Mouse (Mus musculus) G1E (cell line): Measurements from ENCODE around the gene Ikzf4. TPM values are rescaled to one million over a fixed set of nuclear protein-coding genes. Genes with fewer than 3 reads are reported as not detected.
A peak's percentile ranks its signal among the peaks of the same experiment; 100 is the strongest.

Experiments used
- ATAC-seq: 2 replicates; pipeline ENCODE4 v1.8.0; 2016; ENCODE audit warnings: mild to moderate bottlenecking; ENCODE audit not compliant: insufficient number of reproducible peaks, poor library complexity, low FRiP score, severe bottlenecking; ENCODE audit errors: extremely low read depth
- DNase-seq: peaks from one replicate; pipeline ENCODE4 v3.0.0; 2012; ENCODE audit warnings: low spot score
- H3K27me3 ChIP-seq: 2 replicates; pipeline ENCODE4 v1.6.1; 2012; ENCODE audit warnings: mild to moderate bottlenecking, low read length, inconsistent platforms; ENCODE audit not compliant: insufficient read depth
- H3K36me3 ChIP-seq: replicated peaks from 2 replicates; pipeline ENCODE3; 2012; ENCODE audit warnings: mild to moderate bottlenecking, inconsistent platforms
- H3K4me1 ChIP-seq: 2 replicates; pipeline ENCODE4 v1.6.1; 2012; ENCODE audit warnings: low read depth, low read length, inconsistent platforms, mixed read lengths; ENCODE audit not compliant: insufficient read depth
- H3K4me3 ChIP-seq: 2 replicates; pipeline ENCODE4 v1.5.1; 2012; ENCODE audit warnings: low read depth, mild to moderate bottlenecking, inconsistent platforms, low read length, moderate library complexity, mixed read lengths
- H3K9me3 ChIP-seq: replicated peaks from 2 replicates; pipeline ENCODE4 v1.6.1; 2012; ENCODE audit warnings: inconsistent platforms
- CTCF ChIP-seq: IDR thresholded peaks from 2 replicates; pipeline ENCODE4 v1.5.1; 2012; ENCODE audit warnings: low read depth, low read length, inconsistent platforms, mixed read lengths
- GATA1 ChIP-seq: IDR thresholded peaks from 2 replicates; pipeline ENCODE4 v1.6.1; 2012; ENCODE audit warnings: borderline replicate concordance, low read length, inconsistent platforms, mixed read lengths
- GATA2 ChIP-seq: IDR thresholded peaks from 2 replicates; pipeline ENCODE4 v1.6.1; 2012; ENCODE audit warnings: low read depth, low read length, inconsistent platforms, borderline replicate concordance
- POLR2AphosphoS5 ChIP-seq: IDR thresholded peaks from 2 replicates; pipeline ENCODE4 v1.6.1; 2012; ENCODE audit warnings: low read depth, low read length, inconsistent platforms; ENCODE audit not compliant: insufficient replicate concordance
- TAL1 ChIP-seq: conservative IDR thresholded peaks from 2 replicates; pipeline ENCODE4 v1.6.1; 2012; ENCODE audit warnings: low read depth, low read length, inconsistent platforms, mixed read lengths
- polyA plus RNA-seq: library from polyadenylated mRNA; stranded (reverse); fragments of >175 nt; gene quantifications from 2 replicates; pipeline ENCODE4 v1.2.3, GENCODE M21; 2012
- total RNA-seq, 2 experiments: library from RNA; stranded (forward) in 1 of 2; stranded (reverse) in 1 of 2; fragments of 200-1000 nt in 1 of 2; fragments of >200 nt in 1 of 2; fragmentation: Nextera tagmentation in 1 of 2; gene quantifications; 2 replicates each; pipeline ENCODE4 v1.2.3; 2014 to 2017

The Ikzf4 gene
- total and polyA plus RNA-seq, 3 experiments: 1.7 to 11.4 (median 7.0) TPM

DNA sequence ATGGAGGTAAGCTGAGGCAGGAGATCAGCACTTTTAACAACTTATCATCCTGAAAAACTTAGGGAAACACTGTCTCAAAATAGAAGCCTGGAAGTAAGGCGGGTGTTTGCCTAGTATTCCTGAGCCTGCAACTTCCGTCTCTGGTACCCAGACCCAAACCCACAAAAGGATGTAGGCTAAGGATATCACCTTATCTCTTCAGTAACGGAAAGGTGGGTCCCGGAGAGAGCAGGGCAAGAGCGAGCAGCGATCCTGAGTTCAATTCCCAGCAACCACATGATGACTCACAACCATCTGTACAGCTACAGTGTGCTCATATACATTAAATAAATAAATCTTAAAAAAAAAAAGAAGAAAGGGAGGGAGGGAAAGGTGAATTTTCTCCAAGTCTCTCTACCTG is 54.4 kb downstream of the Ikzf4 start:
- DNase-seq: no peak

DNA sequence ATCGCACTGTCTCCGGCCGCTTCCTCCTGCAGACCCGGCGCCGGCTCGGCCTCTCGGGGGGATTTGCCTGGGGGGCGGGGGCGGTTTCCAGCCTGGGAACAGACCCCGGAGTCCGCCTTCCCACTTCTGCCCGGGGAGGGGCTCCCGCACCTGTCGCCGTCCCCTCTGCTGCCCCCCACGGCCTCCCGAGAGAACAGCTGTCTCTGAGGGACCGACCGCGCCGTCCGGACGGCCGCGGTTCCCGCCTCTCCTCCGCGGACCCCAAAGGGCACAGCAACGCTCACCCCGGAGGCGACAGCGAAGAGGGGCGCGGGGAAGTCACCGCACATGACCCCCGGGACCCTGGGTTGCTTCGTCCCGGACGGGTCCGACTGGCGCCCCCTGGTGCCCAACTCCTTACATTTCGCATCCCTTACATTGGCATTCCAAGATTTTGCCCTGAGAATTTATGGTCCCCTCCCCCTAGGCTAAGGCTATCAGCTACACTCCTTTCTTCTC is 55.5 kb downstream of the Ikzf4 start:
- Histone ChIP-seq H3K4me1 (peaks cover 40% of the 10 kb centered on the region), H3K4me3 (peak overlapping the region; percentile 74), H3K27me3 (peaks cover 95% of the 10 kb centered on the region), H3K36me3 (no peaks in the 10 kb centered on the region), H3K9me3 (no peaks in the 10 kb centered on the region)
- no peak for ATAC-seq
- TF ChIP-seq GATA2: no peak
- no peak for TF ChIP-seq POLR2AphosphoS5
- no peak for TF ChIP-seq TAL1
- peak; percentile 76 for TF ChIP-seq CTCF
- TF ChIP-seq GATA1: no peak
- peak; percentile 59 for DNase-seq

More for the DNA sequence above, 54.4 kb downstream of the Ikzf4 start:
- Histone ChIP-seq H3K4me3 (no peak overlapping the region), H3K27me3 (peaks cover 91% of the 10 kb centered on the region), H3K4me1 (peaks cover 44% of the 10 kb centered on the region), H3K9me3 (no peaks in the 10 kb centered on the region), H3K36me3 (no peaks in the 10 kb centered on the region)
- no peak for TF ChIP-seq CTCF
- TF ChIP-seq TAL1: no peak
- TF ChIP-seq GATA2: no peak
- TF ChIP-seq GATA1: no peak
- no peak for TF ChIP-seq POLR2AphosphoS5
- ATAC-seq: no peak

DNA sequence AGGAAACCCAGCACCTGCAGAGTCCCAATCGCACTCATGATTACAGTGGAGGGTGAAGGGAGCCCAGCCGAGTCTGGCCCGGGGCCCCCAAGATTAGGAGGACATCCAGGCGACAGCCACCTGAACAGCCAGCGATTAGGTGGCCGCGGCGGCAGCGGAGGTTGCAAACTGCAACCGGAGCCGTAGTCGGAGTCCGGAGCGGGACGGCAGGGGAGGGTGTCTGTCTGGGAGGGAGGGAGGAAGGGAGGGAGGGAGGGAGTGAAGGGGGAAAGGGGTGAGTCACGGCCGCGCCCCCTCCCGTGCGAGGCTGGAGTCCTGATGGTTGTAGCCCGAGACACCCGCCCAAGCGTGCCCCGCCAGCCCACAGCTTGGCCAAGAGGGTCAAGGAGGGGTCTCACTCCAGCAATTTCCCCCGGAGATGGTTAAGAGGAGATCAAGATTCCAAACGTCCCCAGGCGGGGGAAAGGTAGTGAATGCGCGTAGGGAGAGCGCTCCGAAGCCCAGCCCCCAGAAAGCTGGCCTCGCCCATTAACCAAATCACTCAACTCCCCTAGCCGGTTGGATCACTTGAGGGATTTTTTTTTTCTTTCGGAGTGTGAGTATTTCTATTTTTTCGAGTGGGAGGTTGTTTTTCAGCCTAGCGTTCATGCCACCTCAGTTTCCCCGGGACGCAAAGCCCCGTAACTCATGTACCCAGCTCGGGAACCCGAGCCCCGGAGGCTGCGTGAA is 56.2 kb downstream of the Ikzf4 start, which contains the start of gene Erbb3:
TSS of gene Erbb3 (minus strand) at position 189 of the 729 bp plus-strand sequence.
- Histone ChIP-seq H3K4me1 (peaks cover 40% of the 10 kb centered on the region), H3K36me3 (no peaks in the 10 kb centered on the region), H3K9me3 (no peaks in the 10 kb centered on the region), H3K4me3 (peak within 1 kb of the TSS; percentile 74), H3K27me3 (peaks cover 94% of the 10 kb centered on the region)
- ATAC-seq (peak; percentile 34; the same call in 1 of the 2 replicates), DNase-seq (peak; percentile 57)
- TF ChIP-seq CTCF: no peak

DNA sequence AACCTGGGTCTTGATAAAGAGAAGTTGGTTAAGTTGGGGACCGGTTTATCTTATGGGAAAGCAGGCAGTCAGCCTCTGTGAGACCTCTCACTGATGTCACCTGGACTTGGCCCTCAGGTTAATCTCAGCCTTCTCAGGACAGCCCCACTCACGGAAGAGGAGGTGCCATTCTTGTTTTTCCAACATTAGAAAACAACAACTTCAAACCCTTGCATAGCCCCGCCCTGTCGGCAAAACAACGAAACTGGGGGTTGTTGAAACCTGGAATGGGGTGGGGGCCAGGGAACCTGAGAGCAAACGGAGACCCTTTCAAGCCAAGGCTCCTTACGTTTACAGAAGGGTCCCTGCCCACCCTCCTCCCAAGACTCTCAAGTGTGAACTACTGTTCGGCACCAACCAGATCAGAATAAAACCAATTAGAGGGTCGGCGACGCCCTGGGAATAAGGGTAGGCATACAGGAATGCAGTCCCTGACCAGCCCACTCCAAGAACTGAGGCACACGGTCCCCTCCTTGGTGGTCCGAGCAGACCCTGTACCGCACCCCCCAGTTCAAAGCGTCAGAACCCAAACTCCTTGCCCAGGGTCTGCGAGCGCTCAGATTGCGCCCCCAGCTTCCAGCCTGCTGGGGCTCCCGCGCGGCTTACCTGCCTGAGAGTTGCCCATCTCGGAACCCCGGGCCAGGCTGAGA is 56.9 kb downstream of the Ikzf4 start:
- ATAC-seq (no peak), DNase-seq (no peak)
- Histone ChIP-seq H3K36me3 (no peaks in the 10 kb centered on the region), H3K4me1 (peaks cover 43% of the 10 kb centered on the region), H3K9me3 (no peaks in the 10 kb centered on the region), H3K4me3 (peak overlapping the region; percentile 74; the same call in 1 of the 2 replicates), H3K27me3 (peaks cover 96% of the 10 kb centered on the region)
- TF ChIP-seq POLR2AphosphoS5 (no peak), CTCF (no peak), GATA1 (no peak), GATA2 (no peak), TAL1 (no peak)

DNA sequence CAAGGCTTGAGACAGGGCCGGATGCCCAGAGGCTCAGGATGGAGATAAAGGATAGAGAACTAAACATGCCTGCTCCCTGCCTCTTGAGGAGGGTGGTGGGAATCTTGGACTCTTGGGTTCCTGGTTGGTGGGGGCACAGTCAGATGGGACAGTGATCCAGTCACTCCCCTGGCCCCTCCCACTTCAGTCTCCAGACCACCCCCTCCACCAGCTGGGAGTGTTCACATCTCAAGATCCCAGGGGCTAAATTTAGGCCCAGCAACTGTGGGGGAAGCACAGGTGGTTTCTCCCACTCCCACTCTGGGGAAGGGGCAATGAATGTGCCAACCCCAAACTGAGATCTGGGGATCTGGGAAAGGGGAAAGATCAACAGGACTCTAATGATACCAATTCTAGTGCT is 57.7 kb downstream of the Ikzf4 start:
- peaks cover 51% of the 10 kb centered on the region for H3K4me1 ChIP-seq
- no peaks in the 10 kb centered on the region for H3K9me3 ChIP-seq
- no peaks in the 10 kb centered on the region for H3K36me3 ChIP-seq
- DNase-seq (no peak), ATAC-seq (no peak)
- TF ChIP-seq GATA1 (no peak), POLR2AphosphoS5 (no peak), TAL1 (no peak), CTCF (no peak), GATA2 (no peak)
- no peak overlapping the region for H3K4me3 ChIP-seq
- peaks cover 97% of the 10 kb centered on the region for H3K27me3 ChIP-seq

DNA sequence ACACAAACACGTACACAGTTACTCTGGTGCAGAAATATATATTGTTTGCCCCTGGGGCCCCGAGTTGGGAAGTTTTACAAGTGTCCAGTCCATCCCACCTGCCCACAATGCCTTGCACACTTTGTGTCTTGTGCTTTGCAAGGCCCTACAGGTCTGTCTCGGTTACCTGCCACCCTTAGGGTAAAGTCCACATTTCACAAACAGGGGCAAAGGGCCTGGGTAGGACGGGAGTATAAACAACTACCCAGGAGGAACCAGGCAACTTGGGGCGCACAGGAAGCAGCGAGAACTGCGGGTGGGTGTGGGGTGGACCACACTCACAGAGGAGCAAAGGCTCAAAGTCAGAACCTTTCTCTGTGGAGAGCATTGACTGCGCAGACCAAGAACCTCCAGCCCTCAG is 58.1 kb downstream of the Ikzf4 start:
- Histone ChIP-seq H3K36me3 (no peaks in the 10 kb centered on the region), H3K4me1 (peaks cover 49% of the 10 kb centered on the region), H3K27me3 (peaks cover 97% of the 10 kb centered on the region), H3K9me3 (no peaks in the 10 kb centered on the region), H3K4me3 (no peak overlapping the region)
- no peak for DNase-seq
- no peak for ATAC-seq
- TF ChIP-seq POLR2AphosphoS5 (no peak), GATA2 (no peak), GATA1 (no peak), CTCF (no peak), TAL1 (no peak)
